Mouse (Mus musculus): ENCODE data around the gene Sdsl. TPM values are rescaled to one million over a fixed set of nuclear protein-coding genes. Genes with fewer than 3 reads are reported as not detected.

Sdsl gene
- total and polyA plus RNA-seq, 2 experiments from 2014 or later, result 1.3 to 3.1 TPM

GRCm38 (mm10) chr5:120481205-120481604, 8.6 kb upstream of the Sdsl start:
- Histone ChIP-seq H3K9ac (no peak overlapping the region), H3K4me3 (ENCODE audit: low read depth, low read length) (no peak overlapping the region), H3K4me1 (ENCODE audit: insufficient read depth) (no peaks in the 10 kb centered on the region), H3K36me3 (ENCODE audit: insufficient read depth) (peaks cover 17% of the 10 kb centered on the region), H3K9me3 (ENCODE audit: low read length) (no peaks in the 10 kb centered on the region), H3K27me3 (ENCODE audit: insufficient read depth, low read length) (no peaks in the 10 kb centered on the region; the same call in 1 of the 2 replicates), H3K27ac (ENCODE audit: low read depth, low read length) (no peak overlapping the region), H3K4me2 (ENCODE audit: low read depth) (no peak overlapping the region)
- 73% methylated on average over 9 of the region's 9 CpGs for WGBS
- ATAC-seq (no peak), DNase-seq (no peak)
- TF ChIP-seq CTCF (IDR thresholded peaks at IDR 0.05; ENCODE audit: low read depth), result no peak

- Histone ChIP-seq H3K27me3 (ENCODE audit: insufficient read depth, low read length) (no peaks in the 10 kb centered on the region; the same call in 1 of the 2 replicates), H3K9me3 (ENCODE audit: low read length) (no peaks in the 10 kb centered on the region), H3K9ac (no peak overlapping the region), H3K27ac (ENCODE audit: low read depth, low read length) (no peak overlapping the region), H3K4me1 (ENCODE audit: insufficient read depth) (no peaks in the 10 kb centered on the region), H3K4me3 (ENCODE audit: low read depth, low read length) (no peak overlapping the region), H3K4me2 (ENCODE audit: low read depth) (no peak overlapping the region), H3K36me3 (ENCODE audit: insufficient read depth) (0 out of 2 replicates have a peak, but pooled peaks cover under 1% of the 10 kb centered on the region)
- WGBS, result 68% methylated on average over 4 of the region's 4 CpGs
- no peak for DNase-seq
- no peak for TF ChIP-seq CTCF (IDR thresholded peaks at IDR 0.05; ENCODE audit: low read depth)
- no peak for ATAC-seq
Measured at GRCm38 (mm10) chr5:120479538-120479937, 6.9 kb upstream of the Sdsl start.

GRCm38 (mm10) chr5:120477993-120478392, 5.4 kb upstream of the Sdsl start:
- no peaks in the 10 kb centered on the region for H3K36me3 ChIP-seq (ENCODE audit: insufficient read depth)
- no peak overlapping the region for H3K4me3 ChIP-seq (ENCODE audit: low read depth, low read length)
- H3K27ac ChIP-seq (ENCODE audit: low read depth, low read length), result no peak overlapping the region
- H3K4me1 ChIP-seq (ENCODE audit: insufficient read depth), result no peaks in the 10 kb centered on the region
- TF ChIP-seq CTCF (IDR thresholded peaks at IDR 0.05; ENCODE audit: low read depth), result no peak
- no peak for DNase-seq
- H3K4me2 ChIP-seq (ENCODE audit: low read depth), result no peak overlapping the region
- WGBS, result 90% methylated on average over 5 of the region's 5 CpGs
- H3K9me3 ChIP-seq (ENCODE audit: low read length), result no peaks in the 10 kb centered on the region
- no peak for ATAC-seq
- no peak overlapping the region for H3K9ac ChIP-seq
- H3K27me3 ChIP-seq (ENCODE audit: insufficient read depth, low read length), result no peaks in the 10 kb centered on the region; the same call in 1 of the 2 replicates

GRCm38 (mm10) chr5:120476296-120476695, 3.7 kb upstream of the Sdsl start, which contains the start of gene Sds:
Gene Sds, plus strand, starts transcription at chr5:120476526.
- Histone ChIP-seq H3K4me3 (ENCODE audit: low read depth, low read length) (no peak within 1 kb of the TSS), H3K4me1 (ENCODE audit: insufficient read depth) (no peaks in the 10 kb centered on the region), H3K27me3 (ENCODE audit: insufficient read depth, low read length) (no peaks in the 10 kb centered on the region; the same call in 1 of the 2 replicates), H3K36me3 (ENCODE audit: insufficient read depth) (no peaks in the 10 kb centered on the region), H3K9ac (no peak within 1 kb of the TSS), H3K9me3 (ENCODE audit: low read length) (no peaks in the 10 kb centered on the region), H3K27ac (ENCODE audit: low read depth, low read length) (no peak within 1 kb of the TSS), H3K4me2 (ENCODE audit: low read depth) (no peak within 1 kb of the TSS)
- ATAC-seq (no peak), DNase-seq (no peak)
- 12% methylated on average over 13 of the region's 13 CpGs for WGBS
- no peak for TF ChIP-seq CTCF (IDR thresholded peaks at IDR 0.05; ENCODE audit: low read depth)

GRCm38 (mm10) chr5:120475861-120476260, 3.3 kb upstream of the Sdsl start:
- Histone ChIP-seq H3K4me1 (ENCODE audit: insufficient read depth) (no peaks in the 10 kb centered on the region), H3K9me3 (ENCODE audit: low read length) (no peaks in the 10 kb centered on the region), H3K9ac (no peak overlapping the region), H3K36me3 (ENCODE audit: insufficient read depth) (no peaks in the 10 kb centered on the region), H3K4me3 (ENCODE audit: low read depth, low read length) (no peak overlapping the region), H3K27ac (ENCODE audit: low read depth, low read length) (no peak overlapping the region), H3K4me2 (ENCODE audit: low read depth) (no peak overlapping the region), H3K27me3 (ENCODE audit: insufficient read depth, low read length) (no peaks in the 10 kb centered on the region)
- no peak for TF ChIP-seq CTCF (IDR thresholded peaks at IDR 0.05; ENCODE audit: low read depth)
- WGBS, result 46% methylated on average over 8 of the region's 8 CpGs
- DNase-seq (no peak), ATAC-seq (no peak; the same call in 1 of the 2 replicates)

- DNase-seq (no peak), ATAC-seq (no peak)
- no peak overlapping the region for H3K4me2 ChIP-seq (ENCODE audit: low read depth)
- TF ChIP-seq CTCF (IDR thresholded peaks at IDR 0.05; ENCODE audit: low read depth), result no peak
- H3K9ac ChIP-seq, result no peak overlapping the region
- no peak overlapping the region for H3K27ac ChIP-seq (ENCODE audit: low read depth, low read length)
- no peak overlapping the region for H3K4me3 ChIP-seq (ENCODE audit: low read depth, low read length)
- no peaks in the 10 kb centered on the region for H3K9me3 ChIP-seq (ENCODE audit: low read length)
- H3K4me1 ChIP-seq (ENCODE audit: insufficient read depth), result no peaks in the 10 kb centered on the region
- H3K36me3 ChIP-seq (ENCODE audit: insufficient read depth), result no peaks in the 10 kb centered on the region
- H3K27me3 ChIP-seq (ENCODE audit: insufficient read depth, low read length), result no peaks in the 10 kb centered on the region
- WGBS, result 87% methylated on average over 2 of the region's 2 CpGs
Measured at GRCm38 (mm10) chr5:120473361-120473760, 751 bp upstream of the Sdsl start.

- no peak overlapping the region for H3K4me3 ChIP-seq (ENCODE audit: low read depth, low read length)
- no peak overlapping the region for H3K4me2 ChIP-seq (ENCODE audit: low read depth)
- ATAC-seq (no peak), DNase-seq (no peak)
- no peak overlapping the region for H3K27ac ChIP-seq (ENCODE audit: low read depth, low read length)
- H3K9me3 ChIP-seq (ENCODE audit: low read length), result no peaks in the 10 kb centered on the region
- H3K36me3 ChIP-seq (ENCODE audit: insufficient read depth), result no peaks in the 10 kb centered on the region
- H3K27me3 ChIP-seq (ENCODE audit: insufficient read depth, low read length), result no peaks in the 10 kb centered on the region
- no peak overlapping the region for H3K9ac ChIP-seq
- WGBS, result 53% methylated on average over 4 of the region's 4 CpGs
- no peaks in the 10 kb centered on the region for H3K4me1 ChIP-seq (ENCODE audit: insufficient read depth)
- no peak for TF ChIP-seq CTCF (IDR thresholded peaks at IDR 0.05; ENCODE audit: low read depth)
Measured at GRCm38 (mm10) chr5:120471538-120471937, 1.1 kb downstream of the Sdsl start.

All from forebrain, postnatal 0 days (tissue).